Mouse (Mus musculus) CD4-positive, CD25-positive, alpha-beta regulatory T cell, adult 2 months (primary cell): ENCODE measurements around the gene Fgd2.
A peak's percentile ranks its signal among the peaks of the same experiment; 100 is the strongest.

Experiments
- DNase-seq: peaks from one replicate; pipeline ENCODE4 v3.0.0-alpha.2; 2012; ENCODE audit warnings: low read depth, low spot score

Fgd2 gene

GRCm38 (mm10) chr17:29361982-29362691, 1.4 kb downstream of the Fgd2 start:
- peak; percentile 54 for DNase-seq

GRCm38 (mm10) chr17:29363109-29363508, 2.4 kb downstream of the Fgd2 start:
- no peak for DNase-seq

- peak; percentile 28 for DNase-seq
These were observed 4.4 kb downstream of the Fgd2 start for GRCm38 (mm10) chr17:29365105-29365621.

- DNase-seq, result no peak
These were observed 8.0 kb downstream of the Fgd2 start for GRCm38 (mm10) chr17:29368726-29369125.

DNA sequence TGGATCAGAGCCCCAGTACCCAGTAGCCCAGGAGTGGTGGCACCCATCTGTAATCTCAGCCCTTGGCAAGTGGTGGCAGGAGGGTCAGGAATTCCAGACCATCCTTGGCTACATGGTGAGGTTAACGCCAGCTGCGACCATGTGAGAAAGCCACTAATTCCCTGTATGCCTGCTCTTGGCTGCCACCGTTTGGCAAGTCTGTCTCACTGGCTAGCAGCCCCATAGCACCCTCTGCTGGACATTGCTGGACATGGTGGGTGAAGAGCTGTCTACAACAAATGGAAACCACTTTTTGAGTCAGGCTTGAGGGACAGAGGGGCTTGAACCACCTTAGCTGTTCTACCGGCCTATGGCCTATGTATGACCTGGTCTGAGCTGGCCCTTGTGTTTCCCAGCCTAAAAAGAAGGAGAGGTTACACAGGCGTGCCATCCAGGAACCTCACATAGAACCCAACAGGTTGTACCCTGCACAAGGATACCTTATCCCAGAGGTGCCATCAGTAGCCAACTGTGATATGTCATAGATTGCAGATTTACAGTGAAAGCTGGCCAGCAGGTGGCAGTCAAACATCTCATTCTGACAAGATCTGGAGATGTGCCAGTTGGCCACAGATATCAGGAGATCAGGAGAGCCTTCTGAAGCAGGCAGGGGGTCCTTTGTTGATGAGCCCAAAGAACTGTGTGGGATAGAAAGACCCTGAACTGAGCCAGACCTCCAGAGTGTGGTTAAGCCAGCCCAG, 10.4 kb downstream of the Fgd2 start:
- DNase-seq, result peak; percentile 95

DNA sequence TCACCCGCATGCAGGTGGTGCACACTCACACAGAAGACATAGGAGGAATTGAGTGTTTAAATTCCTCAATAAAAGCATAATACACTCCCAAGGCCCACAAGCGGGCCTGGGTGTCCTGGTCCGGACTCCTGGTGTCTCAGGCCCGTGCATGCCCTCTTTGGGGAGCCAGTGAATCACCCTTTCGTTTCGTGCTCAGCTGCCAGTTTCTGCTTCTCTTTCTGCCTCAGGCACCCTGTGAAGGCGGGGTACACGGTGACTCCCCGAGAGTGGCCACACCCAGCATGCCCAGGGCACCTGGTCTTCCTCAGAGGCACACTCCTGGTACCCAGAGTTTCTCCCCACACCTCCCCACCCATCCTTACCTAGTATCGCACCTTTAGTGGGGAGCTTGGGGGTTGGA, 15.2 kb downstream of the Fgd2 start:
- DNase-seq, result no peak

GRCm38 (mm10) chr17:29378056-29378455, 17.3 kb downstream of the Fgd2 start:
- DNase-seq, result no peak

- no peak for DNase-seq
These were observed 19.5 kb downstream of the Fgd2 start for GRCm38 (mm10) chr17:29380241-29380640.

DNA sequence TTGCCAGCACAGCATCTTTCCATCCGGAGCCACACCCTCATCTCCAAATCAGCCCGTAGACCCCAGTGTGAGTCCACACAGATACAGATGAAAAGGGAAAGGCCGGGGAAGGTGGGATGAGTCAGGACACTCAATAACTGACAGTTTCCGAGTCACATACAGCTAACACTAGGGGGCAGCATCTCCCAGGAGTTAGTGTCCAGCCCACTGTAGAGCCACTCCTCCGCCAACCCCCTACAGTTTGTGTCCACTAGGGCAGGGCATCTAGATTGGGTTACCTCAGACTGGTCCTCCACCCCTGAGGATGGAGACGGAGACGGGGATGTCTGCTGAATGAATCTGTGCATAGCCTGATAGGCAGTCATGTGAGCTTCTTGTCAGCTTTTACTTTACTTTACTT, 20.8 kb downstream of the Fgd2 start:
- DNase-seq, result peak; percentile 88

- no peak for DNase-seq
These were observed 21.7 kb downstream of the Fgd2 start for GRCm38 (mm10) chr17:29382417-29382816.

DNA sequence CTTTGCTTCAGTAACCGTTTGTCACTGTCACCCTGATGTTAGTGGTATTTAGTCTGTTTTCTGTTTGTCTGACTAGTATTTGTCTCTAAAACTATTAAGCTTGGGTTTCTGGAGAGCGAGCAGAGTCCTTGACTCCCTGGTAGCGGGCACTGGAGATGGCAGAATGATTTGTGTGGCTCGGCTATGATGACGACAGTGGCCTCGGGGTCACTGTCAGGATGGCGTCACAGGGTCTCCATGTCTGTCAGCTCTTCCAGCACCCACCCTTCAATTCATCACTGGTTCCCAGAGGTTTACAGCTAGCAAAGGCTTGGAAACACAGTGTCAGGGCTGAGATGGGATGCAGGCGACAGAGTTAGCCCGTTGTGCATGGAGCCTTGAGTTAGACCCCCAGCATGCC, 23.2 kb downstream of the Fgd2 start:
- DNase-seq, result no peak

DNA sequence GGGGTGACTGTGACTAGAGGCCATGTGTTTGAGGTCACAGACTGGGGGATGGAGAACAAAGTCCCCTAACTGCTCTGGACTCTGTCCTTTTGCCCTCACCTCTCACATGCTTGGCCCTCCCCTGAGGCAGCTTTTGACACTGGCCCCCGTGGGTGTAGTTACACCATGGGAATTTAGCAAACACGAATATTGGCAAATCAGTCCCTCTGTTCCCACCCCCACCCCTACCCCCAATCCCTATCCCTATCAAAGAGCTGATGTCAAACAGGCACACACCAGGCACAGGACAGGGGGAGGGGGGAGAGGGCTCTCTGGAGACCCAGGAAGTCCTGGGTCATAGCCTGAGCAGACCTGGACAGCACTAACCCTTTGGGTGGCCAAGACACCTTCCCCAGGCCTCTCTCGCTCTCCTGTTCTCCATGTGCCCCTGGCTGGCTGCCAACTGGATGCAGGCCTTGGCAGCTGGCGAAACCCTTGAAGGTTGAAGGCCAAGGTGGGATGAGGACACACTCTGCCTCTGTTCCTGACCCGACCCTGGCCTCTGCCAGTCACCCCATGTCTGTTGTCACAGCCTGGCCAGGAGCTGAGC, 24.2 kb downstream of the Fgd2 start:
- DNase-seq, result no peak

DNA sequence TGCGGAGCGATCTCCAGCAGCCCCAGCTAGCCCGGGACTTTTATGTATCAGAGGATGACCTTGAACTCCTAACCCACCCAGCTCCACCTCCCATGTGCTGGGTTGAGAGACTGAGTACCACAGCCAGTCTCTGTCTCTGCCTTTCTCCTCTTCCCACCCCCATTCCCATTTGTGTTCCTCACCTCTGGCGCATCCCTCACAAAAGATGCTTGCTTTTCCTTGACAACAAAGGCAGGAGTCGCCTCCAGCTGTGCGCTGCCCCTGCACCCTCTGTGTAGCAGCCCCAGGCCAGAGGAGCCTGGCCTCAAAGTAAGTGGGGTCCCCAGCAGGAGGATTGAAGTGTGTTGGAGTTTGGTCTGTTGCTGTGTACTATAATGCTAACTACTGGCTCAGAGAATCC, 25.0 kb downstream of the Fgd2 start:
- DNase-seq, result no peak

GRCm38 (mm10) chr17:29388978-29389377, 28.3 kb downstream of the Fgd2 start:
- no peak for DNase-seq

DNA sequence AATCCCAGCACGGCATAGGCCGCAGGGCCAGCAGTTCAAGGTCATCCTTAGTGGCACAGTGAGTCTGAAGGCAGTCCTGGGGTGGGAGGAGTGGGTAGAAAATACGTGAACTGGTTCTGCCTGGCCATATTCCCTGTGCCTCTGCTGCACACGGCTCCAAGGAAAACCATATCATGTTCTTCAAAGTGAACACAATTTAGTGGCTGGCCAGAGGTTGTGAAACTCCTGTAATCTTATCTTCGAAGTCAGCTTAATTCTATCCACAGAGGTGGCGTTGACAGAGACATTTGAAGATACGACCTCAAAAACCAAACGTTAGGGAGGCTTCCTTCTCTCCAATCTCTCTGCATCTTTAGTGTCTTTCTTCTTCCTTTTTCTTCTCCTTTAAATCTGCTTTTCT, 30.6 kb downstream of the Fgd2 start:
- DNase-seq, result no peak

DNA sequence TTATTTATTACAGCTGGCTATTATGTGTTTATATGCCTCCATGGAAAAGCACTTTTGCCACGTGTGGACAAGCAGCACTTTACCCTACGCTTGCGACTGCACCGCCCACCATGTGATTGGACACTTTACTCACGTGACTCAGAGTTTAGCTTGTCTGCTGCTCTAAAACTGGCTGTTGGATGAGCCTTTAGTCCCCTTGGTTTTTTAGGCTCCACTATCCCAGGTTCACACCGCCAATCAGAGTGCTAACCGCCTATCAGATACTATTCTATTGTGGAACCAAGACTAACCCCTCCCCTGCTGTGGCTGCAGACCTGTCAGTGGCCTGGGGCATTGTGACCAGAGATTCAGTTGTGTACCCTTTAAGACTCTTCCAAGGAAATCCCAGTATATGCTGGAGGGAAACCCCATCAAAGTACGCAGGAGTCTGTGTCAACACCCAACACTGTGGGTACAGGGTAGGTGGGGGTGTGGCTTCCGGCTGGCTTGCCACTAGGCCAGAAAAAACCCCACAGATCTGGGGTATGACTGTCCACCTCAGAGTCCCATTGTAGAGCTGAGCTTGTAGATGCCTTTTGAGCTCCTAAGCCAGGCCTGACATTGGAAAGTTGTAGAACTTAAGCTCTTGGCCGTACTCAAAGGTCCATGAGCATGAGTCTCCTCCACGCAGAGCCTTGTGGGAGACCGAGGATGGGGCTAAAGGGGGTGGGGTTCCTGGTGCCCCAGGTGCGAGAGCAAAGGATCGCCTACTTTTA, 32.8 kb downstream of the Fgd2 start:
- peak; percentile 88 for DNase-seq

DNA sequence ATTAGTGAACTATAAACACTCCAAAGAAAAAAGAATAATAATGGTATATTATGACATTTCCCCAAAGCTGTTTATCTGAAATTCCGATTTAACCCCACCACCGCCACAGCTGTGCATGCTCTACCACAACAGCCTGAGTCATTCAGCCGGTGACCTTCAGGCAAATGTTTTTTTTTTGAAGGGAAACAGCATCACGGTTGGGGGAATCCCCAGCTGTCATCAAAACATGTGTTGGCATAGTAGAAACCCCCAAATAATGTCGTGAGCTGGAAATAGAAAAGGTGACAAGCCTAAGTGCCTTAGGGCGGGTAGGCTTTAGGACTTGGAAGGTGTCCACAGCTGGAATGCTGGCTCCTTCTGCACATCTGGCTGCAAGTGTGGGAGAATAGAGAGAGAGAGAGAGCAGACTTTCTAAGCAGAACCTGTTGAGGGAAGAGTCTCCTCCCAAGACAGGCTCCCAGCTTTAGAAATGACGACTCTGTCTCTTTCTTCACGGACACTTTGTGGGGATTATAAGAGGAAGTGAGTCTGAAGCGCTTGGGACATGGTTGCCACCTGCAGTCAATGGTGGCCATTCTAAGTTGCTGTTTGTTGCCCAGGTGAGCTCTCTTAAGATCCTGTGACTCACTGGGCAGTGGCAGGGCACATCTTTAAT, 33.5 kb downstream of the Fgd2 start:
- DNase-seq, result peak; percentile 91

DNA sequence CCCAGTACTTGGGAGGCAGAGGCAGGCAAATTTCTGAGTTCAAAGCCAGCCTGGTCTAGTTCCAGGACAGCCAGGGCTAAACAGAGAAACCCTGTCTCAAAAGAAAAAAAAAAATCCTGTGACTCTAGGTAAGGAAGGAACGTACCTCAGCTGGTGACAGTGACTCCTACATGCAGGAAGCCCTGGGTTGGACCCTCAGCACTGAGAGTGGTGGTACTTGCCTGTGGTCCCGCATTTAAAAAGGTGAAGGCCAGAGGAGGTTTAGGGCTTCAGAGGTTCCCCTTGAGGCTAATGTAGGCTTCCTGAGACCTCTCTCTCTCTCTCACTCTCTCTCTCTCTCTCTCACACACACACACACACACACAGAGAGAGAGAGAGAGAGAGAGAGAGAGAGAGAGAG, 34.0 kb downstream of the Fgd2 start:
- peak; percentile 55 for DNase-seq

- DNase-seq, result peak; percentile 78
These were observed 34.7 kb downstream of the Fgd2 start for GRCm38 (mm10) chr17:29395381-29395780.

DNA sequence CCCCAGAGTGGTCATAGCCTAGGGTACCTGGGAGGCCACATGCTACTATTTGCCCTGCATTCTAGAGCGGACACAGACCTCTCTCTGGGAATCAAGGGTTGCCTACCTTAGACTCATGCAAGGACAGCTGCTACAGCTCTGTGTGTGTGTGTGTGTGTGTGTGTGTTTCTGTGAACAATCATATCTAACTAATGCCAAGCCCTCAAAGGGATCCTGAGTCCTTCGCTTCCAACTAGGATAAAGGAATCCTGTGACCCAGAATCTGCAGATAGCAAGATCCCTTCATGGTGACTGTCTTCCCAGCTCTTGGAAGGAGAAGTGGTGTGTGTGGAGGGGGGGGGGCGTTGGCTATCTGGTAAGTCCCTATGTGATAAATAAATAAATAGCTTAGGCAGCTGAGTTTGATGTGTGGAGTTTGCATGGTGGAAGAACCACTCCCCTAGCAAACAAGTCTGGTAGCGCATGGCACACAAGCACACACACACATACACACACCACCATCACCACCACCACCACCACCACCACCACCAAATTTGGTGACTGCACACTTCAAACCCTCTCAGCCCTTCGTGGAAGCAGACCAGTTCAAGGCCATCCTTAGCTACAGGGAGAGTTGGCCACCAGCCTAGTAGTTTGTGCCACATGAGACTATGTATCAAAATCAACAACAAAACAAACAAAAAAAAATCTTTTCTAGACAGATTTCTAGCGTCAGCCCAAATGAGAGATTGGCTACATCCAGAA, 35.5 kb downstream of the Fgd2 start:
- peak; percentile 43 for DNase-seq

DNA sequence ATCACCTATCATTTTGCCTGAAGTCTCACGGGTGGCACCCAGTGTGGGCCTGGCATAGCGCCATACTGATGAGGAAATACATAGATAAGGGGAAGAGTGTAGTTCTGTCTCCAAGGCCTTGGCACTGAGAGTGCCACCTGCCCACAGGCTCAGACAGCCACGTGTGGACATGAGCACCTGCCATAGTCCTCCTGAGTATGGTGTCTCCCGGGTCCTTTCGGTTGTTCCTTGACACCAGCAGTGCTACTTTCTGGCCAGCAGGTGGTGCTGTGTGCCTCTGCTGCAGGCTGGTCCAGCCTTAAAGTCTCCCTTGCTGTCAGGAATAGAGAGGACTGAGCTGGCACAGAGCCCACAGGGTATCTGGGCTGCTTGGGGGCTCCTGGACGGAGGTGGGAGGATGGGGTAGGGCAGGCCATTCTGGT, 36.1 kb downstream of the Fgd2 start:
- peak; percentile 93 for DNase-seq
